ENCODE assay signal across 36 mouse cellular contexts in the genomic region with DNA sequence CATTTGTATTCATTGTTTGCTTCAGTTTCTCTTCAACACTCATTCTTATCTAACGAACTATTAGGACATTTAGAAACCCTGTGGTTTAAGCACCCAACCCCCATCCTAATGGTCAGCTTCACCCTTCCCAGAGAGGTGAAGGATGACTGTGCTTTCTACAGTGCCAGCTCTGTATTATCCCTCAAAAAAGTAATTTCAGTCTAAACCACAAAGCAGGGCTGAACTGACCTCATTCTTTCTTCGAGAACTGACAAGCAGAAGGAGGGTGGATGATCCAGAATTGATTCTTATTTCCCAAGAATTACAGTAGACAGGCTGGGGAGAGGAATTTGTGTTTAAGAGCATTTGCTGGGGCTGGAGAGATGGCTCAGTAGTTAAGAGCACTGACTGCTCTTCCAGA. TPM values are rescaled to one million over a fixed set of nuclear protein-coding genes. Genes with fewer than 3 reads are reported as not detected.
DNase-seq lines count a peak whose midpoint lies in the region; ATAC-seq lines count a peak whose summit lies in the region.
"Had no signal": no experiment of that assay in that cellular context is flagged by ENCODE, and none has a peak within 500 bp of the region (broad histone marks: within the 10 kb centered on the region; RNA-seq: fewer than 3 reads in every experiment).

No protein-coding gene starts in this region.

- ATAC-seq in neural tube, embryonic 15.5 days (ENCODE audit: low FRiP score), result no peak
- ATAC-seq: activated CD4-positive, CD25-positive, alpha-beta regulatory T cell, adult 4 months; forebrain, postnatal 0 days; hindbrain, embryonic 16.5 days; lung, postnatal 0 days; midbrain, embryonic 13.5 days had no signal

- 74% methylated on average over 2 of the region's 2 CpGs for WGBS in neural tube, embryonic 15.5 days

- H3K36me3 ChIP-seq in neural tube, embryonic 15.5 days, result no peaks in the 10 kb centered on the region
- H3K36me3 ChIP-seq: forebrain, embryonic 12.5 days; kidney, embryonic 15.5 days; limb, embryonic 10.5 days; limb, embryonic 15.5 days; liver, embryonic 13.5 days; midbrain, embryonic 13.5 days; neural tube, embryonic 13.5 days; stomach, embryonic 15.5 days had no signal

- no peak overlapping the region for H3K27ac ChIP-seq in neural tube, embryonic 15.5 days (replicated peaks)
- H3K27ac ChIP-seq: forebrain, embryonic 12.5 days; kidney, embryonic 15.5 days; limb, embryonic 10.5 days; limb, embryonic 15.5 days; liver, embryonic 13.5 days; midbrain, embryonic 13.5 days; neural tube, embryonic 13.5 days; stomach, embryonic 15.5 days had no signal

- DNase-seq in adrenal gland, postnatal 36 days, result peak; percentile 20 to 36
- DNase-seq in adrenal gland, adult 18-20 months (ENCODE audit: low spot score in 2 of 2), result no peak
- peak; percentile 89 for DNase-seq in 3T3-L1 (ENCODE audit: low read depth, low spot score)
- peak; percentile 87 for DNase-seq in Muller cell, postnatal 12 days (ENCODE audit: inconsistent ontology term)
- peak; percentile 79 for DNase-seq in fibroblast of lung, adult 2 months (ENCODE audit: low read depth)
- DNase-seq in kidney, postnatal 25 days, result no peak
- no peak for DNase-seq in frontal cortex, postnatal 25 days (ENCODE audit: low spot score in 2 of 2)
- DNase-seq: cerebellum, adult 9-10 months; cerebellum, postnatal 36 days; forebrain, postnatal 0 days; gastrocnemius, postnatal 10 days; kidney, adult 18-20 months; kidney, postnatal 4 days; layer of hippocampus, postnatal 36 days; liver, embryonic 13.5 days; lung, adult 18-20 months; lung, postnatal 4 days; thymus, postnatal 14 days had no signal

- H3K27me3 ChIP-seq in neural tube, embryonic 15.5 days (replicated peaks), result no peaks in the 10 kb centered on the region
- H3K27me3 ChIP-seq: CH12.LX; forebrain, embryonic 12.5 days; kidney, embryonic 15.5 days; limb, embryonic 15.5 days; liver, embryonic 13.5 days; midbrain, embryonic 13.5 days; neural tube, embryonic 13.5 days; stomach, embryonic 15.5 days had no signal

- no peaks in the 10 kb centered on the region for H3K4me1 ChIP-seq in neural tube, embryonic 15.5 days
- H3K4me1 ChIP-seq: forebrain, embryonic 12.5 days; kidney, embryonic 15.5 days; limb, embryonic 10.5 days; limb, embryonic 15.5 days; midbrain, embryonic 13.5 days; neural tube, embryonic 13.5 days; stomach, embryonic 15.5 days had no signal

- no peaks in the 10 kb centered on the region for H3K9me3 ChIP-seq in neural tube, embryonic 15.5 days (replicated peaks)
- H3K9me3 ChIP-seq: forebrain, embryonic 12.5 days; kidney, embryonic 15.5 days; limb, embryonic 10.5 days; limb, embryonic 15.5 days; liver, embryonic 13.5 days; midbrain, embryonic 13.5 days; neural tube, embryonic 13.5 days; stomach, embryonic 15.5 days had no signal

- no peak overlapping the region for H3K9ac ChIP-seq in neural tube, embryonic 15.5 days (replicated peaks)
- H3K9ac ChIP-seq: forebrain, embryonic 12.5 days; forebrain, postnatal 0 days; kidney, embryonic 15.5 days; limb, embryonic 15.5 days; liver, embryonic 13.5 days; midbrain, embryonic 13.5 days; neural tube, embryonic 13.5 days; stomach, embryonic 15.5 days had no signal

- no peak overlapping the region for H3K4me2 ChIP-seq in neural tube, embryonic 15.5 days
- H3K4me2 ChIP-seq: forebrain, embryonic 12.5 days; kidney, embryonic 15.5 days; limb, embryonic 15.5 days; liver, embryonic 13.5 days; midbrain, embryonic 13.5 days; neural tube, embryonic 13.5 days; stomach, embryonic 15.5 days had no signal

- H3K4me3 ChIP-seq in neural tube, embryonic 15.5 days (replicated peaks), result no peak overlapping the region
- H3K4me3 ChIP-seq: erythroblast, embryonic 14.5 days; forebrain, embryonic 12.5 days; kidney, embryonic 15.5 days; limb, embryonic 10.5 days; limb, embryonic 15.5 days; liver, embryonic 13.5 days; midbrain, embryonic 13.5 days; neural tube, embryonic 13.5 days; stomach, embryonic 15.5 days had no signal

RNA-seq across cellular contexts. Expression of a gene that starts 13.4 kb away (rescaled TPM):
- 100 to 1,000 TPM; 289 to 393 TPM for total RNA-seq in adrenal gland, postnatal 36 days (2021)
- 100 to 1,000 TPM; 265 to 655 TPM for total RNA-seq in adrenal gland, adult 18-20 months (2021)
- polyA plus RNA-seq in neural tube, embryonic 15.5 days (2015; fragmentation: Nextera tagmentation; extraction: Ambion mirVana), result 0.24 and 0.42 TPM in 2 replicates
- total RNA-seq: layer of hippocampus, adult 8-10 months; layer of hippocampus, postnatal 36 days; megakaryocyte-erythroid progenitor cell, adult 5-6 weeks had no signal
- polyA plus RNA-seq: activated CD4-positive, CD25-positive, alpha-beta regulatory T cell, adult 4 months; C2C12; erythroblast, embryonic 14.5 days; forebrain, embryonic 12.5 days; forebrain, postnatal 0 days; hindbrain, embryonic 11.5 days; hindbrain, embryonic 16.5 days; intestine, embryonic 14.5 days; kidney, embryonic 15.5 days; limb, embryonic 10.5 days; limb, embryonic 15.5 days; liver, embryonic 13.5 days; lung, postnatal 0 days; neural tube, embryonic 13.5 days; stomach, embryonic 15.5 days had no signal

RNA-seq across cellular contexts. Expression of a gene that starts 32.2 kb away (rescaled TPM):
- total RNA-seq in adrenal gland, postnatal 36 days (2021), result 1 to 10 TPM; 8.8 TPM
- total RNA-seq in adrenal gland, adult 18-20 months (2021), result 1 to 10 TPM; 4.3 to 7.7 TPM
- polyA plus RNA-seq in neural tube, embryonic 15.5 days (2015; fragmentation: Nextera tagmentation; extraction: Ambion mirVana), result 35.3 and 56.6 TPM in 2 replicates

RNA-seq across cellular contexts. Expression of a gene that starts 52.5 kb away (rescaled TPM):
- 100 to 1,000 TPM; 505 to 659 TPM for total RNA-seq in adrenal gland, postnatal 36 days (2021)
- total RNA-seq in adrenal gland, adult 18-20 months (2021), result 100 to 1,000 TPM; 551 to 581 TPM
- polyA plus RNA-seq in neural tube, embryonic 15.5 days (2015; fragmentation: Nextera tagmentation; extraction: Ambion mirVana), result 347 and 374 TPM in 2 replicates

Comparison
In these comparisons a context has a peak if more than half of its experiments do, and no peak if none do; other contexts are left out.
1. DNase-seq: peak in adrenal gland, postnatal 36 days (2 of 2), 3T3-L1 (single experiment), Muller cell, postnatal 12 days (single experiment) and fibroblast of lung, adult 2 months (single experiment); none in adrenal gland, adult 18-20 months (0 of 2), kidney, postnatal 25 days (0 of 2) and frontal cortex, postnatal 25 days (0 of 2).